Mouse (Mus musculus) right cerebral cortex, adult 2 months (tissue): ENCODE measurements around the gene Faf2.

ENCODE experiments used
- DNase-seq, 2 experiments: peaks; one replicate each; pipeline ENCODE4 v3.0.0; 2021 to 2022; ENCODE audit warnings: low spot score in 2 of 2

Gene Faf2

DNA sequence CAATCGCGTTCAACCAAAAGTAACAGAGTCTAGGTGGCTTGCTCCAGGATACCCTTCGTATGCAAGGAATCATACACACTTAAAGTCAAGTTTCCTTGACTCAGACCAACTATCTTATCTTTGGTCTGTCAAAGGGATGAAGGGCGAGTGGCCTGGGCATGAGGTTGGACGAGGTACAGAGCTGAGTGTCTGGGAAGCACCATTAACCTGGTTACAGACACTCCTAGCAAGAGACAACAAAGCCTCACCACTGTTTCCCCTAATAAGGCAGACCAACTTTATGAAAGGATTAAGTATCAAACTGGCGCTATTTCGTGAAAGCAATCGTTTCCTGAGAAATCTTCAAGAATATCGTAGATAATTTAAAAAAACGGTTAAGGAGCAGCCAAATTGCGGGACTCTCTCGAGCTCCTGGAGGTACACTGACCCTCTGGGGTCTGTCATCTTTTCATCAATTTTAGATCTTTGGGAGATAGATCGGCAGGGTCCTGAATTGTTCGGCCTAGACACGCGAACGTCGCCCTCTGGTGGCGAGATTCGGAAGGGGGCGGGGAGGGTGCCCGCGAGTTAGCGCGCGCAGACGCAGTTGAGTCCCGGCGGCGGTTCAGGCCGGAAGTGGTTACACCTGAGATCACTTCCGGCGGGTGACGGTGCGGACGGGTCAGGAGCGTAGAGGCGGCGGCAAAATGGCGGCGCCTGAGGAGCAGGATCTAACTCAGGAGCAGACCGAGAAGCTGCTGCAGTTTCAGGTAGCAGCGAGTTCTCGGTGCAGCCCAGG, at the start of gene Faf2:
TSS of gene Faf2 (plus strand) at position 630 of the 778 bp plus-strand sequence.
- DNase-seq, result peak; percentile 100

- no peak for DNase-seq
Observed at GRCm38 (mm10) chr13:54572621-54573020, 49.0 kb upstream of the Faf2 start.

DNA sequence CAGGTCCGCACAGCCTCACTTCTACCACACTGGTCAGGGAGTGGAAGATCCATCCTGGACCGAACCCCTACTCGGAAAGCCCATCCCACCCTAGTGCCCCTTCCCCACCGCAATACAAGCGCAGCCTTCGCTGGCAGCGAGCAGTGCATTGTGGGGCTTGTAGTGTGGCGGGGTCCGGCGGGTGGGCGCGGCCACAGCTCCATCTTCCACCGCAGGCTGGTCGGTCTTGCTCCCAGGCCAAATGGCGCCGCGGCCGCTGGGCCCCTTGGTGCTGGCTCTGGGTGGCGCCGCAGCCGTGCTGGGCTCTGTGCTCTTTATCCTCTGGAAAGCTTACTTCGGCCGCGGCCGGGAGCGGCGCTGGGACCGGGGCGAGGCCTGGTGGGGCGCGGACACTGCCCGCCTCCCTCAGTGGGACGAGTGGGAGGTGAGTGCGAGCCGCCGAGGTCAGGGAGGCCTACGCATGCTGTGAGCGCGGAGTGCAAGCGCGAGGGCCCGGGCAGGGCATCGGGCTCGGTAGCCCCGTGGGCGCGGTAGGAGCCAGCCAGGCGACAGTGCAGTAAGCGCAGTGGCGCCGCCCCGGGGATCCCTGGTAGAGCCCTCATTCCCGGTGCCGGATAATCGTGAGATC, 46.6 kb upstream of the Faf2 start, which contains the start of gene Arl10:
TSS of gene Arl10 (plus strand) at position 162 of the 628 bp plus-strand sequence.
- peak; percentile 70 to 82 for DNase-seq

GRCm38 (mm10) chr13:54575489-54575888, 46.1 kb upstream of the Faf2 start:
- no peak for DNase-seq

DNA sequence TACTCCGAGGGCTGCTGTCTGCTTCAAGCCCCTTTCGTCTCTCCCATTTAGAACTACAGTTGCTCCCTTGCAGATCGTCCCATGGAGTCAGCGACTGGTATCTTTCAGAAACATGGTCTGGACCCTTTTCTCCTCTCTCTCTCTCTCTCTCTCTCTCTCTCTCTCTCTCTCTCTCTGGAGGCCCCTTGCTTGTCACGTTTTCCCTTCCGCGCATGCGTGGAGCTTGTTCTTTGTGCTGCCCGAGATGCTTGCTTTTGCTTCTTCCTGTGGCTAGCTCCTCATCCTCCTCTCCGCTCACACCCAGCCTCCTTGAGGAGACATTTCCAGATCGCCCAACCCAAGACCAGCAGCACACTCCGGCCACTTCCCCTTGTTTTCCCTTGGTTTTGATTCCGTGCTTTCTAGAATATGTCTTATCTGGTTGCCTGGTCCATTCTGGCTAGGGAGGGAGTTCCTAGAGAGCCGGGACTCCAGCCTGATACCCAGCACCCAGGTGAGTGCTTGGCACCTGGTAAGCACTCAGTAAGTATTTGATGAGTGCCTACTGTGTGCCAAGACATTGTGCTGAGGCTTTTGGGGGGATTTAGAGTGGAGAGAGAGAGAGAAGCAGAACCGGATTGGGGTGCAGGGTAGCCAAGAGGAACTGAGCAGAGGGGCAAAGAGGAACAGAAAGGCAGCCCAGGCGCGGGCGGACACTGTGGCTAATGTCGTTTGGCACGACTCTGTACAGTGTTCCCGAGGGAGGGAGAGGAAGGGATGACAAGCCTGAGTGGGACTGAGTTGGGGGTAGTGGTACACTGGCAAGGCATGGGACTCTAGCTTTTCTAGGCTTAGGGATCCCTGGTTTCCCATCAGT, 43.7 kb upstream of the Faf2 start:
- DNase-seq, result no peak

DNA sequence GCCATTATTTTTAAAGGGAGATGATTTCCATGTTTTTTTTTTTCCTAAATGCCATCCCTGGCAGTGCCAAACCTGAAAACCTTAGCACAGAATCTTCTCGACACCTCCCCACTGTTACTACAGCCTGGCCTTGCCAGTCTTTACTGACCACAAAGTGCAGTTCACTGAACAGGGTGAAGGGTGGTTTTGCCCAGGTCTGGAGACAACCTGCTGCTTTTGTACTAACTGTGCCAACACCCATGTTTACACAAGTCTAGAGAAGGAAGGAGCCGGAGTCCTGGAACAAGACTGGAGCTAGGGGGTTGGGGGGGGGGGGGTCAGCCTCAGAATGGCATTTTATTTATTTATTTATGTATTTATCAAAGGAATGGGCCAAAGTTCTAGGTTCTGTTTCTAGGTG, 40.2 kb upstream of the Faf2 start:
- DNase-seq, result no peak

DNA sequence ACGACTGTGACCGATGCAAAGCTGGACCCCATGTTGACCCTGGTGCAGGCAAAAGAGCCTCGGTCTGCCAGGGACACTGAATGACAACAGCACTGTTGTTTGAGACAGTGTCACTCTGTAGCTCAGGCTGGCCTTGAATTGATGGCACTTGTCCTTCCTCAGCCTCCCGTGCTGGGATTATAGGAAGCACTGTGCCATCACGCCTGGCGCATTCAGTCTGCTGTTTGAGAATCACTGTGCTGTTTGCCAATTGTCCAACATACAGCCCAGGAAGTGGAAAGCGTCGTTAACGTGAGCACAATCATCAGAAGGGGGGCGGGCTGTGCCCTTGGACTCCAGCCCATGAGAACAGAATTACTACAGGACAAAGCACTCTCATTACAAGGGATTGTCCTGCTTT, 39.5 kb upstream of the Faf2 start:
- DNase-seq, result no peak

- no peak for DNase-seq
Observed at GRCm38 (mm10) chr13:54582860-54583259, 38.7 kb upstream of the Faf2 start.

GRCm38 (mm10) chr13:54585831-54586230, 35.8 kb upstream of the Faf2 start:
- no peak for DNase-seq

GRCm38 (mm10) chr13:54589414-54589995, 32.1 kb upstream of the Faf2 start:
- DNase-seq, result no peak

- peak; percentile 98 for DNase-seq
Observed at GRCm38 (mm10) chr13:54589996-54590951, 31.3 kb upstream of the Faf2 start, which contains the start of the genes Nop16 and Higd2a. Gene Nop16, minus strand, starts transcription at chr13:54590090. Gene Higd2a, plus strand, starts transcription at chr13:54590207.

DNA sequence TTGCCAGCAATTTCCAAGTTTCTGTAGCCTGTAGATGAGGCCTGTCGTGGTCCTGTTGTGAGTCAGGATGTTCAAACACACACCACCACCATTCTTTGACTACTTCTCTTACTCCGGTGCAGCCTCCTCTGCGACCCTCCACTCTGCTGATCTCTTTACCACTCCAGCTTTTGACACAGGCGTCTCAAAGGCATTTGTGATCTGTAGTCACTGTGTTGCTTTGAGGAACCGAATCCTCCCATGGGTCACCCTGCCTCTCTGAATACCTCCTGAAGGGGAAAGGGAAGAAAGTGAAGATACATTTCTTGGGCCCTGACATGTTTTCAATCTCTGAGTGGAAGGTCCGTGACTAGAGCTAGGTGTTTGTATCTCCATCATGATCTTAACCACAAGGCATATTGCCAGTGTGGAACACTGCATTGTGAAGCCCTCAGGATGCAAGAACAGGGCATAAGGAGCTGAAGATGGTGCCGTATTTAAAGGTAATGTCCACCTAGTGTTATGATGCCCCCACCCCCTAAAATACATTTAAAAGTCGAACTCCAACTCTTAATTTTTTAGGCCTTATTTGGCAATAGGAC, 29.7 kb upstream of the Faf2 start:
- DNase-seq, result peak in 1 of 2 experiments; percentile 17

GRCm38 (mm10) chr13:54593617-54594016, 28.0 kb upstream of the Faf2 start:
- DNase-seq, result no peak

DNA sequence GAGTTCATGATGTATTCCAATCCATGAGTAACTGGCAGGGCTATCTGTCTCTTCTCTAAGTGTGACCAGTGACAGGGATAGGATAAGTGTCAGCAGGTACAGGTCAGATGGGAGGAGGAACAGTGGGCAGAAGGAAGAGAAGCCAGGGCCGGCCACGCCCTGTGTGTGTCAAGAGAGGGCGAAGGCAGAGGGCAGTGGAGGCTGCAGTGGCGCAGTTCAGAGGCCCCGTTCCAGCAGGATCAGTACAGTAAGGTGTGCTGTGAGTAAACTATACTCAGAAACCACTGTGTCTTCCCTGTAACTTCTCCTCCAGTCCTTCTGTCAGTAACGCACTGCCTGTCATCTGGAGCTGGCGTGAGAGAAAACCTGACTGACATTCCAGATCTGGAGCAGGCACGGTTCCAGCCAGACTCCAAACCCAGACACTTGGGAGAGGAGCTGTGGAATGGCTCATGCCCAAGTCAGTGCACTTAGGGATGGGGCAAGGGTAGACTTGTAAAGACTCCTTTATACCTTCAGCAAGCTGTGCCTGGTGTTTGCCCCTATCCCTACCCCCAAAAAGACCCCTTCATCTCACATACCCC, 25.4 kb upstream of the Faf2 start:
- DNase-seq, result no peak

DNA sequence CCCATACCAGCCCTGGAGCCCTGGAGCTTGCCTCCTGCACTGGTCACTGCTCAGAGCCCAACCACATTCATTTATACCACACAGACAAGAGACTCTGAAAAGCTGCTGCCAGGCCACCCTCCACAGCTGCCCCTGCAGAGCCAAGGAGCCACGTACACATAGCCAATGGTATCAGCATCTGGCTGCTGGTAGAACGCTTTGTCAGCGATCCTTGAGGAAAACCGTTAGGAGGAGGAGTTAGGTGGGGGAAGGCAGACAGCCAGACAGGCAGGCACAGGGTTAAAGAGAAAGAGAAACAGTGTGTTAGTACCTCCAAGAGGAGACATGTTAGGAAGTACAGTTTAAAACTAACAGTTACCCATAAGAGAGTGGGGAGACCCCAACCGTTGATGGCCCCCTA, 24.7 kb upstream of the Faf2 start:
- DNase-seq, result no peak

DNA sequence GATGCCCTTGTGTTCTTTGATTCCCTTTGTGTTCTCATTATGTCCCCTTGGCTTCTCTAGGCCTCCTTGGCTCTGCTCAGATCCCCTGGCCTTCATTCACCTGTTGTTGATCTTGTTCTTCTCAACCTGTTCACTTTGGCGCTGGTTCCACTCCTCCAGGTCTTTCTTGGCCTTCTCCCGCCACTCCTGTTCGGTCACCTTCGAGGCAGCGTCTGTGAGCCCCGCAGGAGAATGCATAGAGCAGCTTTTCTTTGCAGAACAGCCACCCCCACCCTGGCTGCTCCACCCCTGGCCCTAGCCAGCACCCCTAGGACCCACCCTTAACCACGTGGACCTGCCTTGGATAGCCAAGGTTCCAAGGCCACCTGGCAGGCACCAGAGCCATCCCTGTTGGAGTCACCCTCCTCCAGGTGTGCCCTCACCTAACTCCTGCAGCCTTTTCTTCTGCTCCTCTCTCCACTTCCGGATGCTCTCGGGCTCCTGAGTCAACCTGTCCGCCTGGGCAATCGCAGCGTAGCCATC, 22.9 kb upstream of the Faf2 start:
- DNase-seq, result no peak

DNA sequence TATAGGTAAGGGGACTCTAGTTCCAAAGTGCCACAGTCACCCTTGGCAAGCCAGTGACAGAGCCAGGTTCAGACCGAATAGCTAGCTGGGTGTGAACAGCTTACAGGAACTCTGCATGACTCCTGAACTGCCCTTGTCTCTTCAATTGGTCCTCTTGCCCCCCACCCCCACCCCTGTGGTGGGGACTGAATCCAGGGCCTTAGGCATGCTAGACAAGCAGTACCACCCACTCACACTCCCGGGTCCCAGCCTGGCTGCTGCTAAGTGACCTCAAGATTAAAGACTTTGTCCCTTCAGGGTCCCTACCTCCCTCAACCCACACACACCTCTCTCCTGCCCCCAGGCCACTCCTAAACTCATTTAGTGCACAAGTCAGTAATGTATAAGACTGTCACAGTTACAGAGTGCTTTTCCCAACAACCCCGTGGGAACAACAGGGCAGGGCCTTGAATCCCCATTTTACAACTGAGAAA, 18.9 kb upstream of the Faf2 start:
- DNase-seq, result no peak

- DNase-seq, result no peak
Observed at GRCm38 (mm10) chr13:54603501-54603900, 18.1 kb upstream of the Faf2 start.

DNA sequence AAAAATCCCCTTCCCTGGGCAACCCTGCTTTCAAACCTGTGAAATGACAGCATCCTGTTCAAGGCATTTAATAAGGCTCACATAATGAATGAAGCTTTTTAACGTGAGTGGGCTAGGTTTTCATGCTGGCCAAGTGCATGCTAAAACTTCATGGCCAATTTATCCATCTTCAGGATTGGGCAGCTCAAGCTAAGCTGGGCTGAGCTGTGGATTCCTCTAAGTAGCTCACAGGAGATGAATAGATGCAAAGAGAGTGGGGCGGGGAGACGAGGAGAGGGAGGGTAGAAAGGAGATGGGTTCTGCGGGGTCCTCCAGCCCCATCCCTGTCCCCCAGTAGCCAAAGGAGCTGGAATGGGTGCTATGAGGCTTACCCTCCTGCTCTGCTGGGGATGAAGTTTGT, 17.4 kb upstream of the Faf2 start:
- DNase-seq, result no peak

DNA sequence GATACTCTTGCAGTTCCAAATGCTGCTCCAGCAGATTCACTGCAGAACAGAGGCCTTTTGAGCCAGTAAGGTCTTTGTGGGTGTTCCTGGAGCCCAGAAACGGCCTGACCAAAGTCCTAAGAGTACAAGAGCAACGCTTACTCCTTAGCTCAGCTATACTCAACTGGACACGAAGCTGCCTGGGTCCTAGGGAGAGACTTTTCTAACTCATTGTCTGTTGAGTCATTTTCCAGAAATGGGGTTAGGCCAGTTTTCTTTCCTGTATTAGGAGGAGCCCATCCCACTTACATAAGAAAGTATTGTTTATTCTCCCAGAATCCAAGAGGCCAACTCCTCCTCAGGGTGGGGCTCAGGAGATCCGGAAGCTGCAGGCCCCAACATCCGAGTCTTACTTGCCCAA, 16.2 kb upstream of the Faf2 start:
- no peak for DNase-seq
